Mouse (Mus musculus) liver, adult 2 months (tissue): ENCODE measurements around the gene Dynll1.

Experiments
- CTCF ChIP-seq: fragments of 200-500 bp; IDR thresholded peaks from 2 replicates; pipeline ENCODE4 v1.5.1; 2011; ENCODE audit warnings: low read depth, low read length, control low read depth
- POLR2A ChIP-seq: fragments of 200-500 bp; IDR thresholded peaks from 2 replicates; pipeline ENCODE4 v1.6.1; 2011; ENCODE audit warnings: low read length, control low read depth; ENCODE audit not compliant: insufficient read depth; ENCODE audit errors: extremely low read depth

DNA sequence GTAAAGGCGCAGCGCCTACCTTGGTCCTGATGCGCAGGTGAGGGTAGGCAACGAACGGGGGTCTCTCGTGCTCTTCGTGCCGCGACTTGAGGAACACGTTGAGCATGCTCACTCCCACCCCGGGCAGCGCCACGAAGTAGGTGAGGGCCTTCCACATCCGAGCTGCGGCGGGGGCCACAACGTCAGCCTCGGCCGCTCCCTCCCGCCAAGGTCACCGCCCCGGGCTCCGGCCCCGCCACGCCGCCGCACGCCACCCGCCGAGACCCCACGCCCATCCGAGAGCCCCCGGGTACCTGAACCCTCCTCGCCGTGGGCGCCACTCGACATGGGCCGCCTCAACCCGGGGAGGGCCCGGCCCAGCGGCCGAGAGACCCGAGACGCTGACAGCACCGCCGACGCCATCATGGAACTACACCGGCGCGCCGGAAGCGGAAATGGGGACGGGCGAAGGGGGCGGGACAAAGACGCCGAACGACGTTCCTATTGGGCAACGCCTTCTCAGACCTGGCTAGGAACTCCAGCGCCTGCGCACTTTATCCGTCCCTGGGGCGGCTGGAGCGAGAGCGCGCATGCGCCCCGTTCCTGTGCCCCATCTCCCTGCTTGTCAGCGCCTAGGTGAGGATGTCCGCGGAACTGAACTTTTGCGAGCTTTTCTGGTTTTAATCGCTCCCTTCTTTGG, 47.9 kb upstream of the Dynll1 start, which contains the start of gene Cox6a1:
- TF ChIP-seq CTCF (peak; percentile 1; the same call in 1 of the 2 replicates), POLR2A (peak; percentile 66; the same call in 1 of the 2 replicates)
